Mouse (Mus musculus) brain, adult 2 months (tissue): ENCODE results near the gene Prpf6.

Experiments used
- DNase-seq: peaks from one replicate; pipeline ENCODE4 v3.0.0; 2011; ENCODE audit warnings: low read depth, low spot score

The Prpf6 gene

DNA sequence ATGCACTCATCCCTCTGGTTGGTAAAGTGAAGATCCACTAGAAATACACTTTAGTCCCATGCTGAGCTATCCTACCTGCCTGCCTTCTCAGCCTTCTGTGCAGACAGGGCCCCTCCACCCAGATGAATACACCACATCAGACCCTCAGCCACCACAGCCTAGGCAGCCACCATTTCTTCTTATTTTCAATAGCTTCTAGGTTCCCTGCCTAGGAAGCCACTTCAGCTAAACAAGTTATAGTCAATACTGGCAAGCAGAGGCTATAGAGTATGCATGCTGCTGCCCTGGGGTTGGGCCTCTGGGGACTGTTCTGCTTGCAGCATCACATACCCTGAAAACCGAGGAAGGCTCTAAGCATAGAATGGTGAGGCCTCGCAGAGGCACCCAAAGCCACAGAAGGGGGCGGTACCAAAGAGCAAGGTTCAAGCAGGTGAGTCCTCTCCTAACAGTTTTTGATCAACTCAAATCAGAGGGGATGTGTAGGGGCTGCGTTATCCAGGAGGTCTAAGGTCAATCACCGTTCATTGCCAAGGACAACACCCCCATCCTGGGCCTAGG is at the start of gene Prpf6:
Gene Prpf6, plus strand, starts transcription at position 341 of the 558 bp plus-strand sequence.
- no peak for DNase-seq

DNA sequence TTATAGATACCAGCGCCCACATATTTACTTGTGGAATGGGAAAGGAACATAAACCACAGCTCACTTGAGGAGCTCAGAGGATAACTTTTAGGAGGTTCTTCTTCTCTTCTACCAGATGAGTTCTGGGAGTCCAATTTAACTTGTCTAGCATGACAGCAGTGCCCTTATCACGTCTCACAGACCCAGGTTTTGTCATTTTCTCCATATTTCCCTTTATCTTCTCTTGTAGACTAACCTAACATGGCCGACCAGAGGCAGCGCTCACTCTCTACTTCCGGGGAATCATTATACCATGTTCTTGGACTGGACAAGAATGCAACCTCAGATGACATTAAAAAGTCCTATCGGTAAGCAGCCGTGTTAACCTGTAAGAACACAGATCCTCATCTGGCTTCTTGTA is 45.5 kb upstream of the Prpf6 start:
- DNase-seq = no peak

GRCm38 (mm10) chr2:181548227-181548626 is 43.4 kb upstream of the Prpf6 start:
- DNase-seq = no peak

GRCm38 (mm10) chr2:181548682-181549081 is 43.0 kb upstream of the Prpf6 start:
- DNase-seq = no peak

DNA sequence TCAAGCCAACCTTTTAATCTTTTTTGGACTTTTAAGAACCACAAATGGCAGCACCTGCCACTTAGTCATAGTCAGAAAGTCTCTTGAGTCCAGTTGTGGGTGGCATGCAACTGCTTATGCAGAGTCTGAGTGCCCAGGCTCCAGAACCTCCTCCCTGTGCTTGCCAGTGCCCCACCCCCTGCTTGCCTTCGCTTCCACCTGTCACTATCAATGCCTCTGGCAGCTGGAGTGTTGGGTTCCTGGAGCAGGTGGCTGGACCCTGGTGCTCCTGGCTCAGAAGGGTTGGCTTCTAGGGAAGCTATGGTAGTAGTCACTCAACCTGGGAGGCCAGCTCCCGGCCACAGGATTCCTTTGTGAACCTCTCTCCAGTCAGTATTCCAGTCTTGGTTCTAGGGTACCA is 41.4 kb upstream of the Prpf6 start:
- no peak for DNase-seq

DNA sequence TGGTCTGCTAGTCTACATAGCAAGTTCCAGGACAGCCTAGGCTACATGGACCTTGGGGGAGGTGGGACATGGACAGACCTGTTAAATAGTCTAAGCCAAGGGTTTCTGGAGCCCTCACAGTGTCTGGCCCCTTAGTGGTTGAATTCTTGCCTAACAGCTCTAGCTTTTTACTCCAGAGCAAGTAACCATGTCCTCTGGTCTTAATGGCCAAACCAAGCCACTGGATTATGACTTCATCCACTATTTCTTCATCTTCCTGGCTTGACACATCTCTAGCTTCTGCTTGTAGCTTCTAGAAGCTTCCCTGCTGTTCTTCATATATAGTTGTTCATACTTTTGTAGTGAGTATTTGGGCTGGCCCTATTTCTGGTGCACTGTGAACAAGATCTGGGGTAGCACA is 37.9 kb upstream of the Prpf6 start:
- no peak for DNase-seq

DNA sequence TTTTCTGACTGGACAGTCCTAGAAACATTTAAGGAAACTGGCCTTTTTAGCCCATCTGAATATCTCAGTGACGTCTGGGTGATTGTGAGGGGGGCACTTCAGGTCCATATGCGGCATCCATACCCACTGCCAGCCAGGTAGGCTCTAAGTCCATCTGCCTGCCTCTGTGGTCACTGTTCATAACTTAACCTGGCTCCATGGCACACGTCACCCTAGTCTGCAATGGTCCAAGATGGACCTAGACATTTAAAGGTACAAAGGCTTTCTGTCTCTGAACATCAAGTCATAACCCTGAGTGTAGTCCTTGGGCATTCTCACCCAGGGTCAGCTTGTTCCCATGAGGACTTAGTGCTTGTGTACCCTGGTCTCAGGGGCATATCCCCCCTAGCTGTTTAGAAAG is 24.3 kb upstream of the Prpf6 start:
- DNase-seq = no peak

DNA sequence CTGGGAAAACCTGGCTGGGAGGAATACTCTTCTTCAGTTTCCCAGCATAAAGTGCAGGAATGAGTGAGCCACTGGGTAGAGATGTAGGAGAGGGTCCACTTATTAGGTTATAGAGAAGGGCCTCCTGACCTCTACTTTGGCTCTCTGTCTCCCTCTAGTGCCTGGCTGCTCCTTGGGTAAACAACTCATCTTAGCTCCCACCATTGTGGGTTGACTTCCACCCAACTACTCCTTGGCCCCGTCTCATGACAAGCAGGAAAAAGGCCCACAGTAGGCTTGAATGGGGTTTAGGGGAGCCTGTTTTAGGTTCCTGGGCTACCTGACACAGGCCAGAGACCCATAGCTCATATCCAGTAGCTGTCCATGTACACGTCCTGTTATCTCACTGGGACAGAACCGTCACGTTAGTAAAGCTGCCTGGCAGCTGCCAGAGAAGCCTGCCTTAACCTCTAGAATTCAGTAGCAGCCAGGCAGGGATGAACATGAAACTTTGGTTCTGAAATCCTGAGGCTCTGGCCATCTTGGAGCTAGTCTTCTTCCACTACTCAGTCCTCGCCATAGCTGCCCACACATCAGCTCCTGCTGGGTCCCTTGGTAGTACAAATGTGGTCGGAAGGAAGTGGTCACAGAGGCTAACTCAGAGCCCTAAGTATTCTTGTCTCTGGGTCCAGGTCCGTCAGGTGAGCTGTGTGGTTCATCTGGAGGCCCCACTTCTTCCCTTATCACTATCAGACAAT is 23.2 kb upstream of the Prpf6 start:
- peak; percentile 46 for DNase-seq

DNA sequence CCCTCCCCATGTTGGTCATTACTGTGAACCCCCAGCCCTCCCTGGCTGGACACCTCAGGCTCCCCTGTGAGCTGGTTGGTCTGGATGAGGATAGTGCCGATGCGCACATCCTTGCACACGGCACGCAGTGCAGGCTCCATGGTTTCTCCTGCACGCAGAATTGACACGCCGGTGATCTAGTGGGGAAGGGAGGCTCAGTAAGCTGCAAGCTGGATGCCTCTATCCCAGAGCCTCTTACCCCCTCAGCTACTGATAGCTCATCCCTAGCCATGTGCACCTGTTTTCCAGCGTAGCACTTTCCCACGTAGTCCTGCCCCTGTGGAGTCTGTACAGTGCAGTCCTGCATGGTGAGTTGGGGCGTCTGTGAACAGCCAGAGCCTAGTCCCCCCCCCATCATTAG is 21.8 kb upstream of the Prpf6 start:
- no peak for DNase-seq

DNA sequence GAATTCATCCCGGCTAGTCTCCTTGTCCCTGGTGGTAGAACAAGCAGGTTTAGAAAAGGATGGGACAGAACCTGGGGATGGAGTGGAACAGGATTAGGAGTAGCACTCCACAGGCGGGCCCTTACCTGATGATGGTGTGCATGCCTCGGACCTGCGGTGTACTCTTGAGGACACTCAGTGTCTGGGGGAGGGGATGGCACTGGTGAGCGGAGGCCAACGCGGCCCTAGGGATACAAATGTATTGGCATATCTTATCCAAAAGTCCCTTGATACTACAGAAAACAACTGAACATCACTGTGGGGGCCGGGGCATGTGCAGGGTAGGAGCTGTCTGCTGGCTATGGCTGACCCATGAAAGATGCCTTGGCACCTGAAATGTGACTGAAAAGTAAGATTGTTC is 21.3 kb upstream of the Prpf6 start:
- no peak for DNase-seq

DNA sequence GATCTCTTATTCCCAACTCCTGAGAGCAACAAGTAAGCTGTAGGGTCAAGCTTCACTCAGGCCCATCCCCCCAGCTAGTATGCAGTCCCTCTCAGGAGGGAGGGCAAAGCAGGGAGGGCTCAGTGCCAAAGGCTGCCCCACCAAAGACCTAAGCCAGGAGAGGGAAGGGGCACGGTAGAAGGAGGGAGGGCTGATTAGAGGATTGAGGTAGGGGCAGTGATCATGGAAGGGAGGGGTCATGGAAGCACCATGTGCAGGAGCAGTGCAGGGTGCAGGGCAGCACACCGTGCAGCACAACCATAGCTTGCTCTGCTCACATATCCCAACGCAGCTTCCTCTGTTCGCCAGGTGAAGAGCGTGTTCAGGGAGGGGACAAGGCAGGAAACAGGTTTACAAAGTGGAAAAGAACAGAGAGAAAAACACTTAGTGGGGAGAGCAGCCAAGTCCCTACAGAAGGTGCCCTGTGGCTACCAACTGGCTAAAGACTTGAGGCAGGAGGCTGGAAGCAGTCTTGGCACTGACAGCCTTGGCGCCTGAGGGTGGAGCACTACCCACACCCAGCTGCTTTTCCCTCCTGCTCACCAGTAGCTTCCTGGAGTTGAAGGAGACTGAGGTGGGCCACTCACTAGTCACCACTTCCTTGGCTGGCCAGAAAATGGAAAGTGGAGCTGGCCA is 20.6 kb upstream of the Prpf6 start:
- peak; percentile 94 for DNase-seq

DNA sequence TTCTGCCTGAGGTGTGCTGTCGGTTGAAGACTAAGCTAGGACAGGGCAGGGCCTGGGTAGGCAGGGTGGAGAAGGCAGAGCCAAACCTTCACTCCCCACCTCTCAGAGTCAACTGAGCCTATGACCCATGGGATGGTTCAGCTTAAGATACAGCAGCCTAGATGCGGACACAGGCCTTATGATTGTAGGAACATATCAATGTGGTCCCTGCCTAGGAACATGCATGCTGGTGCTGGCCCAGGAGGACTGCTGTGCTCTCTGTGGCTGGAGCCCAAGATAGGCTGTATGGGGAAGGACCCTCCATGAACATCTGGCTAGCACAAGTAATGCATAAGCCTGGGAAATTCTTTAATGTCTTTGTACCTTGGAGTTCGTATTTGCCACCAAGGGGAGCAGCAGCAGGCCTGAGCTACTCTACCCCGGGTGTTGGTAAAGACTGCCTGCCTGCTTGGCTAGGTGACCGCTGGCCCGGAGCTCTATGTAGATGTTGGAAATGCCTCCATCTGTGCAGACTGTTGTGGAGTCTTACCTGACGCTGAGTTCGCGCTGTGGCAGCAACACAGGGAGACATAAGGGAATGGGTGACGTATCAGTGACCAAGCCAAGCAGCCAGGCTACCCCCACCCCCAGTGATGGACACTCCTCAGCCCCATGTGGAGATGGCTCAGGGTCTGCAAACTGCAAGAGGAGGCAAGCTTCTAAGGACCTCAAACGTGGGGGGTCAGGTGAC is 19.6 kb upstream of the Prpf6 start:
- DNase-seq = peak; percentile 51

DNA sequence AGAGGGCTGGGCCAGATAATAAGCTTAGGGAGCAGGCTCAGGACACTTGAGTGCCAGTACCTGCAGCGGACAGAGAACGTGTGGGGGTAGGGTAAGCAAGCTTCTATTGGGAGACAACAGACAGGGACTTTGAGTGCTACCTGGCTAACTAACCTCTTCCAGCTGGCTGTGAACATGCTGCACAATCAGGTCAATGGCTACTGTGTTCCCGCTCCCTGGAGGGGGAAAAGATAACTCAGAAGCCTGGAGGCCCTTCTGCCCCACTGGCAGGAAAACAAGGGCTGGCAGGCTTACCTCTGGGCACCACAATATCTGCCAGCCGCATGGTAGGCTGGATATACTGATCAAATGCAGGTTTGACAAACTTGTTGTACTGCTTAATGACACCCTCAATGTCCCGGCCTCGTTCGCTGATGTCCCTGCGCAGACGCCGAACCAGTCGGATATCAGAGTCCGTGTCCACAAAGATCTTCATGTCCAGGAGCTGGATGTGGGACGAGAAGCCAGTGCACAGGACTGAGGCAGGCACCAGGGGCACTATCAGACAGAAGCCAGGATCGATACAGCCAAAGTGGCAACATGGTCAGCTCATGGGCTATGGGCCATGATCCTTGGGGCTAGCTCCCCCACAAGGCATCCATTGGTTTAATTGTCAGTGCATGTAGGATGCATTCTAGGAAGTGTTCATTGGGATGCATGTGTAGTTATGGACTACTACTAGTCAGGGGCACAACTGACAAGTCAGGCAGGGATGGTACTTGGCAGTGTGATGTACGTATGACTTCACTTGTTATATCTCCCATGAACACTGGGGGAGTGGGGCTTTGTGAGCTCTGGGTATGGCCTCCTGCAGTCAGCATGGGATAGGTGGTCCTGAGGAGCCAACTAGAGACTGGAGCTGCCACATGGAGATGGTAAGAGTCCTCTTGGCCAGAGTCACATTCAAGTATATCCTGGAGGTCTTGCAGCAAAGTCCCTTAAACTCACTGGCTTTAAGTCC is 18.4 kb upstream of the Prpf6 start:
- DNase-seq = peak; percentile 84

- no peak for DNase-seq
These were observed 17.7 kb upstream of the Prpf6 start for GRCm38 (mm10) chr2:181573961-181574360.

- no peak for DNase-seq
These were observed 16.6 kb upstream of the Prpf6 start for GRCm38 (mm10) chr2:181574921-181575545.

DNA sequence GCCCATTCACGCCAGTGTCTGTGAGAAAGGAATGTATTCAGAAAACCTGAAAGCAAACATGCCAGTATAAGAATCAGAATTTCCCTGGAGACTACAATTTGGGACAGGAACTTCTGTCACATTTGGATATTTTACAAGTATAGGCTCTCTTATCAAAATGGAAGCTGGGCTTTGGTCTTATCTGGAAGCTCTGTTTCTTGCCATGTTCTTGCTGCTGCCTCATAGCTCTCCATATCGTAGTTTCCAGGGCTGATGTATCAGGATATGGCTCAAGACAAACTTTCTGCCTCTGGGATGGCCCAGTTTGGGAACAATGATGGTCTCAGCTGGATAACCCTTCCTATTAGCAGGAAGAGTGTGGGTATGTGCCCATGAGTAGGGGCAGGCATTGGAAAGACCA is 15.1 kb upstream of the Prpf6 start:
- no peak for DNase-seq

DNA sequence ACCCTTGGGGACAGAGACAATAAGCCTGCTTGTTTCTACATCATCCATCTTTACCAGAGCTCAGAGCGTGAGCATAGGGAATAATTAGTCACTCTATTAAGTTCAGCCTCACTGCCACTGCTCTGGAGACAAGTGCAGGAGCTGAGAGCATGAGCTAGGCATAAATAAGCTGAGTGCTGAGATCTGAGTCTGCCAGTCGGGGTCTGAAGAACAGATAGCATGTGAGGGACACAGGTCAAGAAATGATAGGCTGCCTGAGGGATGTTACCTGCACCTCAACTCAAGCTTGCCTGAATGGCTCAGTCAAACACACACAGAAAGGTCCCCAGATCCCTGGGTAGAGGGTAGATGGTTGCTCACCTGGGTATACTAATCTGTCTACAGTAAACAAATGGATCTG is 14.5 kb upstream of the Prpf6 start:
- DNase-seq = no peak

GRCm38 (mm10) chr2:181577981-181578581 is 13.6 kb upstream of the Prpf6 start:
- peak; percentile 86 for DNase-seq

GRCm38 (mm10) chr2:181578790-181579618 is 12.7 kb upstream of the Prpf6 start:
- DNase-seq = no peak
